Mouse (Mus musculus): ENCODE measurements around the gene Zfyve27. TPM values are rescaled to one million over a fixed set of nuclear protein-coding genes. Genes with fewer than 3 reads are reported as not detected.

The Zfyve27 gene
- polyA plus RNA-seq, 1 experiment from 2014 or later: 14.1 TPM

GRCm38 (mm10) chr19:42202467-42202866 is 38.7 kb downstream of the Zfyve27 start:
- ATAC-seq (ENCODE audit: low FRiP score, low TSS enrichment): no peak
- Histone ChIP-seq H3K4me3 (ENCODE audit: low read depth, low read length) (no peak overlapping the region), H3K4me1 (replicated peaks; ENCODE audit: control insufficient read depth, insufficient read depth) (no peaks in the 10 kb centered on the region), H3K4me2 (replicated peaks; ENCODE audit: low read depth) (no peak overlapping the region), H3K27ac (replicated peaks) (no peak overlapping the region), H3K9me3 (ENCODE audit: control insufficient read depth, low read length) (no peaks in the 10 kb centered on the region), H3K9ac (ENCODE audit: low read length) (no peak overlapping the region), H3K36me3 (ENCODE audit: control insufficient read depth, insufficient read depth, low read length) (no peaks in the 10 kb centered on the region), H3K27me3 (ENCODE audit: control insufficient read depth, insufficient read depth, low read length) (peaks cover 15% of the 10 kb centered on the region; the same call in 1 of the 2 replicates)
- 36% methylated on average over 8 of the region's 8 CpGs for WGBS
- no peak for DNase-seq (ENCODE audit: low spot score)
- TF ChIP-seq CTCF (IDR thresholded peaks at IDR 0.05; ENCODE audit: low read depth): no peak

- Histone ChIP-seq H3K4me1 (replicated peaks; ENCODE audit: control insufficient read depth, insufficient read depth) (no peaks in the 10 kb centered on the region), H3K4me3 (ENCODE audit: low read depth, low read length) (no peak overlapping the region), H3K9me3 (ENCODE audit: control insufficient read depth, low read length) (no peaks in the 10 kb centered on the region), H3K9ac (ENCODE audit: low read length) (no peak overlapping the region), H3K27me3 (ENCODE audit: control insufficient read depth, insufficient read depth, low read length) (peaks cover 15% of the 10 kb centered on the region; the same call in 1 of the 2 replicates), H3K27ac (replicated peaks) (no peak overlapping the region), H3K4me2 (replicated peaks; ENCODE audit: low read depth) (no peak overlapping the region), H3K36me3 (ENCODE audit: control insufficient read depth, insufficient read depth, low read length) (no peaks in the 10 kb centered on the region)
- DNase-seq (ENCODE audit: low spot score): no peak
- TF ChIP-seq CTCF (IDR thresholded peaks at IDR 0.05; ENCODE audit: low read depth) (no peak), EP300 (optimal IDR thresholded peaks at IDR 0.05) (no peak)
- WGBS: 82% methylated on average over 4 of the region's 4 CpGs
- no peak for ATAC-seq (ENCODE audit: low FRiP score, low TSS enrichment)
Measured at GRCm38 (mm10) chr19:42204306-42204705, 40.6 kb downstream of the Zfyve27 start.

GRCm38 (mm10) chr19:42205201-42205600 is 41.5 kb downstream of the Zfyve27 start:
- no peaks in the 10 kb centered on the region for H3K36me3 ChIP-seq (ENCODE audit: control insufficient read depth, insufficient read depth, low read length)
- H3K4me3 ChIP-seq (ENCODE audit: low read depth, low read length): no peak overlapping the region
- no peak overlapping the region for H3K27ac ChIP-seq (replicated peaks)
- TF ChIP-seq EP300 (optimal IDR thresholded peaks at IDR 0.05) (no peak), CTCF (IDR thresholded peaks at IDR 0.05; ENCODE audit: low read depth) (no peak)
- no peak overlapping the region for H3K9ac ChIP-seq (ENCODE audit: low read length)
- H3K4me2 ChIP-seq (replicated peaks; ENCODE audit: low read depth): no peak overlapping the region
- no peaks in the 10 kb centered on the region for H3K4me1 ChIP-seq (replicated peaks; ENCODE audit: control insufficient read depth, insufficient read depth)
- no peak for DNase-seq (ENCODE audit: low spot score)
- peaks cover 15% of the 10 kb centered on the region; the same call in 1 of the 2 replicates for H3K27me3 ChIP-seq (ENCODE audit: control insufficient read depth, insufficient read depth, low read length)
- ATAC-seq (ENCODE audit: low FRiP score, low TSS enrichment): no peak
- no peaks in the 10 kb centered on the region for H3K9me3 ChIP-seq (ENCODE audit: control insufficient read depth, low read length)
- WGBS: 74% methylated on average over 8 of the region's 8 CpGs

- Histone ChIP-seq H3K9me3 (ENCODE audit: control insufficient read depth, low read length) (no peaks in the 10 kb centered on the region), H3K4me2 (replicated peaks; ENCODE audit: low read depth) (no peak overlapping the region), H3K9ac (ENCODE audit: low read length) (no peak overlapping the region), H3K4me1 (replicated peaks; ENCODE audit: control insufficient read depth, insufficient read depth) (no peaks in the 10 kb centered on the region), H3K27ac (replicated peaks) (no peak overlapping the region), H3K36me3 (ENCODE audit: control insufficient read depth, insufficient read depth, low read length) (no peaks in the 10 kb centered on the region), H3K27me3 (ENCODE audit: control insufficient read depth, insufficient read depth, low read length) (no peaks in the 10 kb centered on the region), H3K4me3 (ENCODE audit: low read depth, low read length) (no peak overlapping the region)
- 42% methylated on average over 7 of the region's 7 CpGs for WGBS
- DNase-seq (ENCODE audit: low spot score): no peak
- TF ChIP-seq CTCF (IDR thresholded peaks at IDR 0.05; ENCODE audit: low read depth) (no peak), EP300 (optimal IDR thresholded peaks at IDR 0.05) (no peak)
- peak; percentile 46; the same call in 1 of the 2 replicates for ATAC-seq (ENCODE audit: low FRiP score, low TSS enrichment)
Measured at GRCm38 (mm10) chr19:42209485-42209884, 45.7 kb downstream of the Zfyve27 start.

GRCm38 (mm10) chr19:42209976-42210375 is 46.2 kb downstream of the Zfyve27 start:
- H3K27me3 ChIP-seq (ENCODE audit: control insufficient read depth, insufficient read depth, low read length): no peaks in the 10 kb centered on the region
- ATAC-seq (ENCODE audit: low FRiP score, low TSS enrichment) (no peak), DNase-seq (ENCODE audit: low spot score) (no peak)
- H3K36me3 ChIP-seq (ENCODE audit: control insufficient read depth, insufficient read depth, low read length): no peaks in the 10 kb centered on the region
- H3K9ac ChIP-seq (ENCODE audit: low read length): no peak overlapping the region
- H3K4me3 ChIP-seq (ENCODE audit: low read depth, low read length): no peak overlapping the region
- H3K27ac ChIP-seq (replicated peaks): no peak overlapping the region
- 67% methylated on average over 6 of the region's 6 CpGs for WGBS
- H3K4me2 ChIP-seq (replicated peaks; ENCODE audit: low read depth): no peak overlapping the region
- no peak for TF ChIP-seq EP300 (optimal IDR thresholded peaks at IDR 0.05)
- TF ChIP-seq CTCF (IDR thresholded peaks at IDR 0.05; ENCODE audit: low read depth): no peak
- no peaks in the 10 kb centered on the region for H3K4me1 ChIP-seq (replicated peaks; ENCODE audit: control insufficient read depth, insufficient read depth)
- no peaks in the 10 kb centered on the region for H3K9me3 ChIP-seq (ENCODE audit: control insufficient read depth, low read length)

- 23% methylated on average over 8 of the region's 8 CpGs for WGBS
- H3K27ac ChIP-seq (replicated peaks): no peak overlapping the region
- H3K36me3 ChIP-seq (ENCODE audit: control insufficient read depth, insufficient read depth, low read length): no peaks in the 10 kb centered on the region
- no peaks in the 10 kb centered on the region for H3K27me3 ChIP-seq (ENCODE audit: control insufficient read depth, insufficient read depth, low read length)
- DNase-seq (ENCODE audit: low spot score) (no peak), ATAC-seq (ENCODE audit: low FRiP score, low TSS enrichment) (no peak)
- TF ChIP-seq EP300 (optimal IDR thresholded peaks at IDR 0.05): no peak
- TF ChIP-seq CTCF (IDR thresholded peaks at IDR 0.05; ENCODE audit: low read depth): no peak
- no peak overlapping the region for H3K4me3 ChIP-seq (ENCODE audit: low read depth, low read length)
- no peaks in the 10 kb centered on the region for H3K4me1 ChIP-seq (replicated peaks; ENCODE audit: control insufficient read depth, insufficient read depth)
- H3K9ac ChIP-seq (ENCODE audit: low read length): no peak overlapping the region
- no peak overlapping the region for H3K4me2 ChIP-seq (replicated peaks; ENCODE audit: low read depth)
- H3K9me3 ChIP-seq (ENCODE audit: control insufficient read depth, low read length): no peaks in the 10 kb centered on the region
Measured at GRCm38 (mm10) chr19:42211936-42212335, 48.2 kb downstream of the Zfyve27 start.

Measured in stomach, postnatal 0 days (tissue).